Mouse (Mus musculus) adipose tissue, adult 10 weeks (tissue): ENCODE results near the gene Ddx51. TPM values are rescaled to one million over a fixed set of nuclear protein-coding genes. Genes with fewer than 3 reads are reported as not detected.

ENCODE experiments used
- polyA plus RNA-seq: library from polyadenylated mRNA; stranded (reverse); fragments of 350-450 nt; fragmentation: Illumina TruSeq; extraction: RNeasy Lipid Tissue Mini Kit (QIAGEN cat#74804); gene quantifications from one replicate; pipeline ENCODE4 v1.2.3, GENCODE M21; 2014; ENCODE audit warnings: low read depth, low replicate concordance

Ddx51 gene
- polyA plus RNA-seq, result 10.6 TPM

GRCm38 (mm10) chr5:110652719-110653648 is at the start of gene Ddx51, which contains the start of gene Noc4l:
Gene Ddx51, plus strand, starts transcription at chr5:110653451.
Gene Noc4l, minus strand, starts transcription at chr5:110653417.

Other genes starting within 250 kb of the Ddx51 start
- gene Fbrsl1, start 204.9 kb upstream of the Ddx51 start, polyA plus RNA-seq, result 49.2 TPM
- gene Galnt9, start 109.1 kb upstream of the Ddx51 start, polyA plus RNA-seq, result 3.1 TPM
- gene Noc4l, start within 50 bp of the Ddx51 start, polyA plus RNA-seq, result 11.9 TPM
- 25.6 TPM for gene Ep400, start 117.3 kb downstream of the Ddx51 start, polyA plus RNA-seq
- 16.3 TPM for gene Pus1, start 127.2 kb downstream of the Ddx51 start, polyA plus RNA-seq
- gene Ulk1, start 156.6 kb downstream of the Ddx51 start, polyA plus RNA-seq, result 30.5 TPM
- gene Hscb, start 186.3 kb downstream of the Ddx51 start, polyA plus RNA-seq, result 25.8 TPM
- 9.3 TPM for gene Chek2, start 186.5 kb downstream of the Ddx51 start, polyA plus RNA-seq
- gene Ttc28, start 226.4 kb downstream of the Ddx51 start, polyA plus RNA-seq, result 10.7 TPM